Mouse (Mus musculus) embryo, embryonic 10.5 days (tissue): Measurements from ENCODE around the gene Cass4.
A peak's percentile ranks its signal among the peaks of the same experiment; 100 is the strongest.

Experiments
- DNase-seq: peaks from one replicate; pipeline ENCODE4 v3.0.0-alpha.2; 2015; ENCODE audit warnings: low spot score

Gene Cass4

GRCm38 (mm10) chr2:172390341-172390740, 3.3 kb upstream of the Cass4 start:
- DNase-seq, result no peak

- DNase-seq, result no peak
Observed at GRCm38 (mm10) chr2:172392041-172392521, 1.5 kb upstream of the Cass4 start.

- DNase-seq, result no peak
Observed at GRCm38 (mm10) chr2:172394052-172394392, 428 bp downstream of the Cass4 start.

GRCm38 (mm10) chr2:172394671-172395070, 1.1 kb downstream of the Cass4 start:
- DNase-seq, result no peak

- peak; percentile 37 for DNase-seq
Observed at GRCm38 (mm10) chr2:172395961-172396360, 2.4 kb downstream of the Cass4 start.

- peak; percentile 46 for DNase-seq
Observed at GRCm38 (mm10) chr2:172399901-172400300, 6.3 kb downstream of the Cass4 start.

GRCm38 (mm10) chr2:172401116-172401825, 7.7 kb downstream of the Cass4 start:
- DNase-seq, result no peak

- DNase-seq, result no peak
Observed at GRCm38 (mm10) chr2:172404239-172404638, 10.6 kb downstream of the Cass4 start.

GRCm38 (mm10) chr2:172405011-172405410, 11.4 kb downstream of the Cass4 start:
- DNase-seq, result no peak

- no peak for DNase-seq
Observed at GRCm38 (mm10) chr2:172406173-172406572, 12.6 kb downstream of the Cass4 start.

- DNase-seq, result no peak
Observed at GRCm38 (mm10) chr2:172407499-172407898, 13.9 kb downstream of the Cass4 start.

GRCm38 (mm10) chr2:172410686-172411085, 17.1 kb downstream of the Cass4 start:
- DNase-seq, result no peak

- no peak for DNase-seq
Observed at GRCm38 (mm10) chr2:172411091-172411490, 17.5 kb downstream of the Cass4 start.

- peak; percentile 65 for DNase-seq
Observed at GRCm38 (mm10) chr2:172412454-172412853, 18.9 kb downstream of the Cass4 start.

GRCm38 (mm10) chr2:172413273-172413672, 19.7 kb downstream of the Cass4 start:
- DNase-seq, result peak; percentile 42

- DNase-seq, result no peak
Observed at GRCm38 (mm10) chr2:172413894-172414293, 20.3 kb downstream of the Cass4 start.

GRCm38 (mm10) chr2:172416218-172416617, 22.6 kb downstream of the Cass4 start:
- DNase-seq, result no peak

- no peak for DNase-seq
Observed at GRCm38 (mm10) chr2:172416876-172417275, 23.3 kb downstream of the Cass4 start.

GRCm38 (mm10) chr2:172418208-172418607, 24.6 kb downstream of the Cass4 start:
- DNase-seq, result no peak

- DNase-seq, result no peak
Observed at GRCm38 (mm10) chr2:172430609-172431008, 37.0 kb downstream of the Cass4 start.

- DNase-seq, result no peak
Observed at GRCm38 (mm10) chr2:172433746-172434145, 40.2 kb downstream of the Cass4 start.

GRCm38 (mm10) chr2:172437371-172437952, 43.9 kb downstream of the Cass4 start:
- DNase-seq, result no peak

GRCm38 (mm10) chr2:172439843-172440639, 46.4 kb downstream of the Cass4 start, which contains the start of gene Rtf2:
Gene Rtf2, plus strand, starts transcription at chr2:172440556.
- peak; percentile 99 for DNase-seq
